Mouse (Mus musculus): Measurements from ENCODE around the gene Fzd7. TPM values are rescaled to one million over a fixed set of nuclear protein-coding genes. Genes with fewer than 3 reads are reported as not detected.
A peak's percentile ranks its signal among the peaks of the same experiment; 100 is the strongest.

Fzd7 gene
- polyA plus RNA-seq, 3 experiments from 2014 or later = 0.13 TPM; not detected in 2

DNA sequence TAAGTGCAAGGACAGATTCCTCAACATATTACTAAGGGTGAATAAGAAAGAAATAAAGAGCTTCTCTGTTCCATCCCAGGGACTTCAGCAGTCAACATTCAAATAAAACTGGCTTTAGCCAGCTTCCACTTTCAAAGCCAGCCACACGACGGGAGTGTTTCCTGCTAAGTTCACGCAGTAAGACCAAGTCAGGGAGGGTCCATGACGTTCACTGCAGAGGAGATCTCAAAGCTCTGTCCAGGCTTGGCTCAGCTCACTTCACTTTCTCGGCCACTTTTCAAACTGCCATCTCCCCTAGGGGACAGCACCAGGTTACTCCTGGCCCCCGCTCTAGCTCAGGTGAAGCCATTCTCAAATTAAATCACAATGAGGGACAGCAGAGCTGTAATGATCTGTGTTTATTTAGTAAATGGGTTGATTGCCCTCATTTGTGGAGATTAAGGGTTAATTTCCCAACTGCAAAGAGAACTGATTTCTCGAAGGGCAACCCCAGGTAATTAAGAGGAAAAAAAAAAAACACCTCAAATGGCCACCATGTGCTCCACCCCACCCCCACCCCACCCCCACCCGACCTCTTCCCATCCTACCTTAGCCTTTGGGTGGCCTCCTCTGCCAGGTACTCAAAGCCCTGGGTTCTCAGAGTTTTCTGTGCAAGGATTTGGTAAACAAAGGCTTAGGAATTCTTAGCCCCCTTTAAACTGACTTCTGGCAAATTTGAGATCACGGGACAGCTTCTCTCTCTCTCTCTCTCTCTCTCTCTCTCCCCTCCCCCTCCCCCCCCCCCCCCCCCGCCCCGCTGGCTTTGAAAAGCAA is 9.7 kb upstream of the Fzd7 start:
- ATAC-seq = no peak

DNA sequence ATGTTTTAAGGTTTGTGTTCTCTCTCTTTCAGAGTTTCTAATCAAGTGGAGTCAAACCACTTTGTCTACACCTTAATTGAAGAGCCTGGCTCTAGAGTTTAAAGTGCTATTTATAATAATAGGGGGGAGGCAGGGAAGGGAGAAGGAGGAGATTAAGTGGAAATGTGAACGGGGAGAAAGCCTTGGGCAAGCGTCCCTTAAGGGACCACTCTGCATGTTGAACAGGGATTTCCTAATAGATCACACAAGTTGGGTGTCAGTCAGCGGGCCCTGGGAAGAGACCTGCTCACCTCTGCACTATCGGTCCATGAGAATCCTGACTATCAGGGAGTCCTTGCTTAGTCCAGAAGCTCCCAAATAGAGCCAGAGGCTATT is 9.1 kb upstream of the Fzd7 start:
- no peak for ATAC-seq

DNA sequence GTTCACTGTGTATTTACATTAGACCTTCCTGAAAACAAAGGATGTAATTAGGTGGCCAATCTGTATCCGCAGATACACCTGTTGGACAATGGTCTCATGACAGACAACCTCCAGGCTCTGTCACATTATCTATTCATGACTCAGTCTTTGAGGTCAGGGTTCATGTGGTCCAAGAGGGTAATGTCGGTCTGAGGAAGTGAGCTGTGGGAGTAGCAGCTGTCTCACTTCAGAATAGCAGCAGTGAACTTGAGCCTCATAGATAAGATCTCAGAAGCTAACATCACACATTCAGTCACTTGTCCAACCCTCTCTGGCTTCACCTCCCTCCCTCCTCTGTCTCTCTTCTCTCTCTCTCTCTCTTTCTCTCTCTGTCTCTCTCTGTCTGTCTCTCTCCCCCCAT is 6.6 kb upstream of the Fzd7 start:
- no peak for ATAC-seq

DNA sequence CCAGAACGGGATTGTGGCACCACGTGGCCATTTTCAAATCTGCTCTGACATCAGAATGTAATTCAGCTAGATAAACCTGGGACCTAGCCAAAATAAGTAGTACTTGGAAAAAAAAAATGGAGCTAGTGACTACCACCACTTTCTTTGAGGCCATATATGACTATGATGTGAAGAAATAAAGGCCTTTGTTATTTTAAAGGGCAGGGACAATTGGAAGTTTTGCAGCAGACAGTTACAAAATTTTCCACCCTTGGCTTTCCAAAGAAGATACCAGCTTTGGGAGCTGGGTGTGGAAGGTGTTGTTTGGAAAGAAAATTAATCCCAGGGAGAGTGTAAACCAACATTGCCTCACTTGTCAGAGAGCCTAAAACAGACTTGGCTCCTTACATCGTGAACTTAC is 3.3 kb upstream of the Fzd7 start:
- ATAC-seq = no peak

DNA sequence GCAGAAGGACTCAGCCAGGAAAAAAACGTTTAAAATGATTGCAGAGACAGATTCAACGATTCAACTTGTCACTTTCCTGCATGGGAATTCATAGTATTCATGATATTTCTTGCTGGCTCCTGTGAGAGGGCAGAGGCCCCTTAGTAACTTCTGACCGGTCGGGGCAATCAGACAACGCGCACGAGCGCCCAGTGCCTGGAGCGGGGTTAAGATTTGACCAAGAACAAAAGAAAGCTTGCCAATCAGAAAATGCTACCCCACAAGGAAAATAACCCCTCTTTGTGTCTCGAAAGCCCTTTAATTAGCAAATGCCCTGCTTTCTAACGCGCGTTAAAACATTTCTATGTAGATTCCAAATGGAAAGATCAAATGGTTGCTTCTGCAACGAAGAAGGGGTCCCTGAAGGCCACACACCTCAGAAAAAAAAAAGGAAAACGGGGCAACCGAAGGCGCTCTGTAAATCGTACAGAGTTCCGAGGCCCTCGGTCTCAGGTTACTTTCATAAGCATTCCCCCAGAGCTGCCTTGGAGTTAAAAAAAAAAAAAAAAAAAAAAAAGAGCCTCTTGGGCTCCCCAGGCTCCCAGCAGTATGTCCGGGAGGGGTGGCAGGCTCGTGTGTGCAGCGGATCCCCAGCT is 1.3 kb upstream of the Fzd7 start:
- ATAC-seq = no peak

DNA sequence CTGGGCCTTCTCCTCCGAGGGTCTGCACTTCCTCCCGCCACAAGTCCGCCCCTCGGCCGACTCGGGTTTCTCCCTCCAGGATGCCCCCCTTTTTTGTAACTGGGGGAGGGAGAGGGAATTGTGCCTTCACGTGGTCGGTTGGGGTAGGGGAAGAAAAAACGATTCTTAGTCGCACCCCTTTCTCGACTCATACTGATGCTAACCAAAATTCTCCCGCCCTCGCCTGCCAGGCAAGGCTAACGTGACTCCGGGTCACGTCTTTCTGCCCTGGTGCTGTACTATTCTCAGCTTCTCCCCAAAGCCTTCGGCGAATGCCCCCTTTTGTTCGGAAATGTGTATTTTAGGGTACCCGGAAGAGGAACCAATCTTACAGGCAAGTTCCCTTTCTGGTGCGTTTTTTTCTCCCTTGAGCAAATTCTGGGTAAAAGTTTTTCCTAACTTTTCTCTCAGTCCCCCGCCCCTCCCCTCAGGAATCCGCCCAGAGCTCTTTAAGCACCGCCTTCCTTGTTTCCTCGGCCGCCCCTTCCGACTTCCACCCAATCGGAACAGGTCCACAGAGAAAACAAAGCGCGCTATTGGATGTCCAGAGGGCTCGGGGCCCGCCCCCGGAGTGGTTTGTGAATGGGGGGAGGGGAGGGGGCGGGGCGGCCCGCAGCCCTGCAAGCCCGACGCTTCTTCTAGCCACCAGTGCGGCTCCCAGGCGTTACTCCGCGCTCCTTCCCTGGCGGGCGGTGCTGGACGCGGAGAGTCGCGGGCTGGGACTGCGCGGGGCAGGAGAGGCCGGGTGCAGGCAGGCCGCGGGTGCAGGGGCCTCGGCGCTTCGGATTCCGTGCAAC is 550 bp upstream of the Fzd7 start:
- peak; percentile 93 for ATAC-seq

DNA sequence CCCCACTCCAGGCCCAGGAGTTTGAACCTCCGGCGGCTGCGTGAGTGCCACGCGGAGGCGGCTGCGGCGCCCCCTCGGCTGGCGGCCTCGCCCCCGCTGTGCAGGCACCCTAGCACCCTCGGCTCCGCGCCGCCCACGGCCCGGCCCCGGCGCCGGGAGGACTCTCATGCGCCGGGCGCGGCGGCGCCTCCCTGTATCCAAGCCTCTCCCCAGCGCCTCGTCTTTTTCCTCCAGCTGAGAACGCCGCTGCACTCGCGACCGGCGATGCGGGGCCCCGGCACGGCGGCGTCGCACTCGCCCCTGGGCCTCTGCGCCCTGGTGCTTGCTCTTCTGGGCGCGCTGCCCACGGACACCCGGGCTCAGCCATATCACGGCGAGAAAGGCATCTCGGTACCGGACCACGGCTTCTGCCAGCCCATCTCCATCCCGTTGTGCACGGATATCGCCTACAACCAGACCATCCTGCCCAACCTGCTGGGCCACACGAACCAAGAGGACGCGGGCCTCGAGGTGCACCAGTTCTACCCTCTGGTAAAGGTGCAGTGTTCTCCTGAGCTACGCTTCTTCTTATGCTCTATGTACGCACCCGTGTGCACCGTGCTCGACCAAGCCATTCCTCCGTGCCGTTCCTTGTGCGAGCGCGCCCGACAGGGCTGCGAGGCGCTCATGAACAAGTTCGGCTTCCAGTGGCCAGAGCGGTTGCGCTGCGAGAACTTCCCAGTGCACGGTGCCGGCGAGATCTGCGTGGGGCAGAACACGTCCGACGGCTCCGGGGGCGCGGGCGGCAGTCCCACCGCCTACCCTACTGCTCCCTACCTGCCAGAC is 684 bp downstream of the Fzd7 start:
- no peak for ATAC-seq

DNA sequence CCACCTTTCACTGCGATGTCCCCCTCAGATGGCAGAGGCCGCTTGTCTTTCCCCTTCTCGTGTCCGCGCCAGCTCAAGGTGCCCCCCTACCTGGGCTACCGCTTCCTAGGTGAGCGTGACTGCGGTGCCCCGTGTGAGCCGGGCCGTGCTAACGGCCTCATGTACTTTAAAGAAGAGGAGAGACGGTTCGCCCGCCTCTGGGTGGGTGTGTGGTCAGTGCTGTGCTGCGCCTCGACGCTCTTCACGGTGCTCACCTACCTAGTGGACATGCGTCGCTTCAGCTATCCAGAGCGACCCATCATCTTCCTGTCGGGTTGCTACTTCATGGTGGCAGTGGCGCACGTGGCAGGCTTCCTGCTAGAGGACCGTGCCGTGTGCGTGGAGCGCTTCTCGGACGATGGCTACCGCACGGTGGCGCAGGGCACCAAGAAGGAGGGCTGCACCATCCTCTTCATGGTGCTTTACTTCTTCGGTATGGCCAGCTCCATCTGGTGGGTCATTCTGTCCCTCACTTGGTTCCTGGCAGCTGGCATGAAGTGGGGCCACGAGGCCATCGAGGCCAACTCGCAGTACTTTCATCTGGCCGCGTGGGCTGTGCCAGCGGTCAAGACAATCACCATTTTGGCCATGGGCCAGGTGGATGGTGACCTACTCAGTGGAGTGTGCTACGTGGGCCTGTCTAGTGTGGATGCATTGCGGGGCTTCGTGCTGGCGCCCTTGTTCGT is 1.5 kb downstream of the Fzd7 start:
- ATAC-seq = no peak

DNA sequence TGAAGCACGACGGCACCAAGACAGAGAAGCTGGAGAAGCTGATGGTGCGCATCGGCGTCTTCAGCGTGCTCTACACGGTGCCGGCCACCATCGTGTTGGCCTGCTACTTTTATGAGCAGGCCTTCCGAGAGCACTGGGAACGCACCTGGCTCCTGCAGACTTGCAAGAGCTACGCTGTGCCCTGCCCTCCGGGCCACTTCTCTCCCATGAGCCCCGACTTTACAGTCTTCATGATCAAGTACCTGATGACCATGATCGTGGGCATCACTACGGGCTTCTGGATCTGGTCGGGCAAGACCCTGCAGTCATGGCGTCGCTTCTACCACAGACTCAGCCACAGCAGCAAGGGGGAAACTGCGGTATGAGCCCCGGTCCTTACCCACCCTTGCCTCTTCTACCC is 2.1 kb downstream of the Fzd7 start:
- ATAC-seq = no peak

DNA sequence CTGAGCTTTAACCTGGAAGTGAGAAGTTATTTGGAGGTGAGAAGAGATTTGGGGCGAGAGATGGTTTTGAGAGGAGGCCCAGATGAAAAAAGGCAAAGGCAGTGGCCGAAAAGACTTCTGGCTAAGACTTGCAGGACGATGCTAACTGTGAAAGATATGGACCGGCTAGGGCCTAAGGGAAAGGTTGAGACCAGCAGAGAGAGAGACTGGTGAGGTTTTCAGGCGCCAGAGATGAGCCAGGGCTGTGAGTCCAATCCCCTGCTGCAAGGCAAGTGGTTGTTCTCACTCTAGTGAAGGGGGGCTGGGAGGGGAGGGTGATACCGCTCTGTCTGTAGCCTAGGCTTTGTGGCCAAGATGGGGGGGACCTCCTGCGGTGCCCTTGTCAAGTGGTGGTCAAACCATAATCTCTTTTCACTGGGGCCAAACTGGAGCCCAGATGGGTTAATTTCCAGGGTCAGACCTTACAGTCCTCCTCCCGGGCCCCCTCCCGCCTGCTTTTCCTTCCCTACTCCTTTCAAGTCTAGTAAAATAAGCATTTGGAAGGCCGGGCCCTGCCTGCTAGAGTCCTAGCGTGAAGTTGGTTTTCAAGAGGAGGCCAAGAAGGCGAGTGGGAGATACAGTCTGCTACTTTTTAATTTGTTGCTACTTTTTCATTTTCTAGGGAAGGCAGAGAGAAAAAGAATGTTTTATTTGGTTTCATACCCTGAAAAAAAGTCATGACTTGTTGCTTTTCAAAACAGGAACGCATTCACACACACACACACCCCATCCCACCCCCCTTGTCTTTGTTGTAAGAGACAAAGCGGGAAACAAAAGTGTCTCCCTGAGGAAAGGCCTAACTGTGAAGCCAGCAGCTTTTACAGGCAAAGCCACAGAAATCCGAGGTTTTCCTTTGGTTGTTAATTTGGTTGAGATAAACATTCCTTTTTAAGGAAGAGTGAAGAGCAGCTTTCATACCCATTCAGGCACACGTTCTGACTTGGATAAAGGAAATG is 2.9 kb downstream of the Fzd7 start:
- ATAC-seq = no peak

DNA sequence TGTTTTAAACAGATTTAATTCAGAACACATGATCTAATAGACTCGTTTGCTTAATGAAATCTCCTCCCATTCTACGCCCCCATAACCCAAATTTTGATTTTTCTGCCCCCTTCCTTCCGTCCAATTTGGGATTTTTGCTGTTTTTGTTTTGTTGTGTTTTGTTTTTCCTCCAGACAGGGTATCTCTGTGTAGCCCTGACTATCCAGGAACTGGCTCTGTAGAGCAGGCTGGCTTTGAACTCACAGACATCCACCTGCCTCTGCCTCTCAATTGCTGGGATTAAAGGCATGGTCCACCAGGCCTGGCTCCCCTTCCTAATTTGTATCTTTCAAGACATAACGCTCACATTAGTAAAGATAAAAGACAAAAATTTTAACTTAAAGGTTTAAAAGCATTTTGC is 3.6 kb downstream of the Fzd7 start:
- no peak for ATAC-seq

DNA sequence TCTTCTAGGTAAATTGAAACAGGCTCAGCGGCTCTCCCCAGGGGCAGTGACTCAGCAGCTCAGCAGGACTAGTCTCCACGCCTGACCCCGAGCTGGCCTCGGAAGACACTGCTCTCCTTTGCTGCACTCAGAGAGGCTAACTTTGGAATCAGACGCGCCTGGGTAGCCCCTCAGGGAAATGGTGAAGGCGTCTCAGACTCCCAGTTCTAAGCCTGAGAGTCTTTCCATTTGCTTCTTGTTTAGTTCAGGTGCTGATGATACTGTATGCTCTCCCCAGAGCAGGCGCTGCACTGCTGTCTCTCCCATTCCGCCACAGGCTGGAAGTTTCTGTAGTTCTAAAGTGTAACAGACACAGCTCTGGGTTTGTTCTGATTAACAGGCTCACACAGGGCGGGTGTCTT is 5.4 kb downstream of the Fzd7 start:
- no peak for ATAC-seq

DNA sequence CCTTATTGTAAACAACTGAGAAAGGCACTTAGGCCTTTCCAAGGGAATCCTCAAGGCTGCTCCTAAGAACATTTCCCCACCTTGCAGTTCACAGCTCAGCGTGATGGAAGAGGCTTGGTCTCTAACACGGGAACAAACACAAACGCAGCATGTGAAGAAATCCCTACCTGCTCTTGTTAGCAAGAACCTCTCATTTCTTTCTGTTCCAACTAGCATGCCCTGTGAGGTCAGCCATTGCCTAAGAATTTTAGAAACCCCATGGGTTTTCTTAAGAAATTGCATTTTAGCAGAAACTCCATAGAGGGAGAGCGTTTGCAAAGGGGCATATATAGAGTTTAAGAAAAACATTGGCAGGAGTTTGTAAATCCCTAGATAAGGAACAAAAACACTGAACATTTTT is 6.3 kb downstream of the Fzd7 start:
- no peak for ATAC-seq

DNA sequence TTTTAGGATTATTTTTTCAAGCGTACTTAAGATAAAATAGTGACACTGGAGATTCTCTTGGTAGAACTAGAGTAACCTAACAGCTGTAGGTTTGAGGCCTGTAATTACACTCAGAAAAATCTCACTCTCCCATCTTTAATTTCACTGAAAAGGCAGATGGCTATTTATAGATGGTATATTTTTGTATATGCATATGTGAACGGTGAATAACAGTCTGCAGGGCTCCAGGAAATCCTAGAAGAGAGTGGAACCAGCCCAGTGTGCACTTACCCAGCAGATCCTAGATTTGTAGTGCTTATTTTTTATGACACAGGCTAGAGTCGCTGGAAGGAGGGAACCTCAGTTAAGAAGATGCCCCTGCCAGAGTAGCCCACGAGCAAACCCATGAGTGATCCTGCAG is 6.8 kb downstream of the Fzd7 start:
- ATAC-seq = no peak

DNA sequence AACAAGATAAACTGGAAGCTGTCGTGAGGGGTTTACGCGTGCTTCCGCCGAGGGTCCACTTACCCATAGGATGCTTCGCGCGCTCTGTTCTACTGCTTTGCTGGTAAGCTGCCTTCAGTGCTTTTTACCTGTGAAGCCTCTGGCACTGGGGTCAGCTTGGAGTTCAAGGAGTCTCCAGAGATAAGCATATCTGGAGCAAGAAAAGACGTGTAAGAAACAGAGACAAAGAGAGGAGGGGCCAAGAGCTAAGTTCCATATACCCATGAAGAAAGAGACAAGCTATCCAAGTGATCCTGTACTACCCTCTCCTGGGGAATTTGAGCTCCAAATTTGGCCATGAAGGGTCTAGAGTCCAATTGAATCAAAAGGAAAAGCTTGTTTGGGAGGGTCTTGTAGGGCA is 9.3 kb downstream of the Fzd7 start:
- no peak for ATAC-seq

DNA sequence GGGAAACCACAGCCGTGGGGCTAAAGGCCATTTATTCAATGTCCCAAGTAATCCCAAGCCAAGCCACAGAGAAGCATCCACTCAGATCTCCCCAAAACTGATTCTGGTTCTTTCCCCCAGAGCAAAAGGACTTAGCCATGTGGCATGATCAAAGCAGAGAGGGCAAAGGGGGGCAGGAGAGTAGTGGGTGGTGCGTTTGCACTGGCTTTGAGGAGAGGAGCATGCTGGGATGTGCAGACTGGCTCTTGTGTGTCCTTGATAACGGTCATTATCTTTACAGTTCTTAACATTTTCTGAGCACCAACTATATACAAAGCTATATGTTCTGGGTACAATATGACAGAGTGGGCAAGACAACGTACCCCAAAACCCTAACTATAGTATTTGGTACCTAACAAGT is 10.2 kb downstream of the Fzd7 start:
- no peak for ATAC-seq

DNA sequence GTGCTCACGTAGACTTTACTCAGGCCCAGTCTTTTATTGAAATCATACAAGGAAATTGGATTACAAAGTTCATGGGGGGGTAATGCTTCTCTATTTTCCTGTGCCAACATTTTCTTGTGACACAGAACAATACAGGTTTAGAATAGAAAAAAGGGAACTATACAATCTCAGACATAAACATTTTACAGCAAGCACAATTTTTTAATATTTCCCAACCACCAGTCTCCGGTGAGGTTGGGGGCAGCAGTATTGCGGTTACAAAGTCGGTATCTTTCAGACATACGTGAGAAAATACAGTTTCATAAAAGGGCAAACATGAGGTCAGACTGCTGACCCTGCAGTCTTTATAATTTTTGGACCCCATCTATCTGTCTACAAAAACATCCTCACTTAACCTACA is 13.7 kb downstream of the Fzd7 start:
- no peak for ATAC-seq

DNA sequence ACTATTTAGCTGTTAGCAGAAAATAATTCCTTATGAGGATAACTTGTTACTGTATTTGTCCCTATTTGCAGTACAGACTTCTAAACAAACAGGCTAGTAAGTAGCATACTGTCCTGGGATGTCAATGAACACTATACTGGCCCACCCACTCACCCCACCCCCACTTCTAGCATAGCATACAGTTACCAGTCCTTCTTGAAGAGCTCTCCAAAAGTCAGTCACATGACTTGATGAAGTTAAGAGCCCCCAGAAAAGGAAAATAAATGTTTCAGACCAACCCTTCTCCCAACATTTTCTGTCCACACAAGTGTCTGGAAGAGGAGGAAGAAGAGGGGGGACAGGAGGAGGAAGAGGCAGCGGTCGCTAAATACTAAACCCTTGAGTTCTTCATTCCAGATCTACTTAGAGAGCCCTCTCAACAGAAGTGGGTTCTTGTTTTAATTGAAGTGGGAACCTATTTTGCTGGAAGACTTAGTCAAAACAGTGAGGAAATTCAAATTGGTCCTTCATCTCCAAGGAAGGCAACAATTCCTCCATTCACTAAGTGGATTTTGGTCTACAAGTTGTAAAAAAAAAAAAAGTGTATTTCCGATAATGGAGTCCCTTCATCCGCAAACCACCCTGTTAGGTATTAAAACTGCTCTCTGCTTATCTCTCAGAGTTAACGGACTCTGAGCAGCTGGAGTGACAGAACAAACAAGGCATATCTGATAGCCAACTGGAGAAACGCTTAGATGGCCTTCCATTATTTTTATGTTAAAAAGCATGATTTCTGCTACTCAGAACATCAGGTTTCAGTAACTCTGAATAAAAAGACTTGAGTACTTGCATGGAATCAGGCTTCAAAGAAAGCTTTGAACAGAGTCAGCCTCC is 15.8 kb downstream of the Fzd7 start:
- no peak for ATAC-seq

DNA sequence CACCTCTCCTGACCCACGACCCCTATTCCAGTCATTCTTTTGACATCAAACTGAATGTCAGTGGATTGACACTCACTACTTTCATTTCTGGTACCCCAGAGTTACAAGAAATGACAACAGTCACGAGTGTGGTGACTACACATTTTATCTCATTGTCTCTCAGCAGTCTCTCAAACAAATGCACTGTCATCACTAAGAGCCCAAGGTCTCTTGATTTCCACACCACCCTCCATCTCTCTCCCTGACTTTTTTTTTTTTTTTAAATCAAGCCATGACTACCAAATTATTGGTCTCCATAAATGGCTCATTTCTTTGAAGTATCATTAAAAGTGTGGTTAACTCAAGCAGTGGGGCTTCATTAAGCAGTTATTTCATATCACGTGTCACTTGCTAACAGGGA is 17.1 kb downstream of the Fzd7 start:
- no peak for ATAC-seq

DNA sequence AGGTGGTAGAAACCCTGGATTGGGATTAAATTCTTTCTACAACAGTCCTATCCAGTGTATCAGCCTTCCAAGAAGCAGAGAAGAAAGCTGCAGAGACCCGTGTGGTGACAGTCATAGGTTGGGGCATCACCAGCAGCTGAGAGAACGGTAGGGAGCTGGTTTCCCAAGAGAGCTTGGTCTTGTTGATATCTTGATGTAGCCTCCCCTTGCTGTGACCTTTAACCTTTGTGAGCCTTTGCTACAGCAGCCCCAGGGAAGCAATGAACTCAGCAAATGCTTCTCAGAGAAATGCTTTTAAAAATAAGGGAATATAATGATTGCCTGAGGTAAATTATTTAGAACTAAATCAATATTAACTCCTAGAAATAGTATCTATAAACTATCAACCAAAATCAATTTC is 20.1 kb downstream of the Fzd7 start:
- ATAC-seq = no peak
